Mouse (Mus musculus) spleen, postnatal 14 days (tissue): ENCODE results near the gene Nxph4.

Experiments
- DNase-seq, 2 experiments: peaks; one replicate each; pipeline ENCODE4 v3.0.0; 2021 to 2022; ENCODE audit warnings: low spot score in 2 of 2

Nxph4 gene

GRCm38 (mm10) chr10:127488856-127489255 lies 45.5 kb downstream of the Nxph4 start:
- no peak for DNase-seq

DNA sequence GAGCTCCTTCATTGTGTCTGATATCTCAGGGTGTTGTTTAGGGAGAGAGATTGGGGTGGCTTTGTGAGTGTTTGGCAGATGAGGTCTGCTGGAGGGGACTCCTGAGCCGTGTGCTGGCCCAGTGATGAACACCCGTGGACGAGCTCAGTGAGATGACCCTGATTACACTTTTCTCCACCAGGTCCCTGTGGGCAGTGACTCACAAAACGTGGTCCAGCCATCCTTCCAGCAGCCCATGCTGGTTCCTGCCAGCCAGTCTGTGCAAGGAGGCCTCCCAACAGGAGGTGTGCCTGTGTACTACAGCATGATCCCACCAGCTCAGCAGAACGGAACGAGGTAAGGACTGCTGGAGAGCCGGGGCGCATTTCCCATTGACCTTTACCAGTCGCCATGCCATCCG lies 49.1 kb downstream of the Nxph4 start:
- DNase-seq = no peak

- DNase-seq = no peak
These were observed 53.2 kb downstream of the Nxph4 start for GRCm38 (mm10) chr10:127480833-127481813.

DNA sequence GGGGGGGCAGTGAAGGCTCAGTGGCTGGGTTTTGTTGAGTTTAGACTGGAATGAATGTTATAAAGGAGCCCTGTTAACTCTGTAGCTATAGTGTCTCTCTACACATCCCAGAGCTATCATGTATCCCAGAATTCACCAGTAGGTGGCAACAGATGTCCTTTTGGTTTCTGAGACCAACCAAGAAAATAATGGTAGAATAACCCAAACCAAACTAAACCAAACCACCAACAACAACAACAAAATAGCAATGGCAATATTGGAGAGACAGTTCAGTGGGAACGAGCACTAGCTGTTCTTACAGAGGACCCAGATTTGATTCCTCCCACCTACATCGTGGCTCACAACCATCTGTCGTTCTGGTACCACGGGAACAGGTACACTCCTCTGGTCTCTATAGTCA lies 55.2 kb downstream of the Nxph4 start:
- DNase-seq = no peak

- no peak for DNase-seq
These were observed 57.1 kb downstream of the Nxph4 start for GRCm38 (mm10) chr10:127477301-127477700.

DNA sequence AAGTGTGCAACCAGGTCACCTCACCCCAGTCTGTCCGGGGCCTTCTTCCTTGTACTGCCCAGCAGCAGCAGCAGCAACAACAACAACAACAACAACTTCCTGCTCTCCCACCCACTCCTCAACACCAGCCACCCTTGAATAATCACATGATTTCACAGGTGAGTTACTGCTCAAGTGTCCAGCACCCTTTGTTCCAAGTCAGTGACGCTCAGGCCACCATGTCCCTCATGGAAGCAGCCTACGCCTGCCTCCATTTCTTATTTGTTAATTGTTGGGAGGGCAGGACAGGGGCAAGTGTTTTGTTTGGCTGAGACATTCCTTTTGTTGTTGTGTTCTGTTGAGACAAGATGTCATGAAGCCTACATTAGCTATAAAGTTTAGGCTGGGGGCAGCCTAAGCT lies 57.8 kb downstream of the Nxph4 start:
- no peak for DNase-seq
